Mouse (Mus musculus) granulocyte monocyte progenitor cell, adult 5-6 weeks (primary cell): ENCODE measurements around the gene Kif7. TPM values are rescaled to one million over a fixed set of nuclear protein-coding genes. Genes with fewer than 3 reads are reported as not detected.

Source experiments
- ATAC-seq: replicated peaks from 2 replicates; pipeline ENCODE4 v1.8.0; 2016; ENCODE audit warnings: mild to moderate bottlenecking, moderate TSS enrichment, inconsistent platforms; ENCODE audit not compliant: poor library complexity, severe bottlenecking
- total RNA-seq, 2 experiments: library from RNA; stranded (forward) in 1 of 2; stranded (reverse) in 1 of 2; fragments of 200-712, 200-1000 nt in 1 of 2; fragments of >200 nt in 1 of 2; fragmentation: Nextera tagmentation in 1 of 2; gene quantifications; 2 replicates each; pipeline ENCODE4 v1.2.3; 2014 to 2017

The Kif7 gene
- total RNA-seq, 2 experiments from 2014 or later, result 3.6 TPM; not detected in 1

GRCm38 (mm10) chr7:79728219-79728618 is 12.7 kb upstream of the Kif7 start:
- peak; percentile 66 for ATAC-seq

GRCm38 (mm10) chr7:79727091-79727490 is 11.6 kb upstream of the Kif7 start:
- ATAC-seq, result peak; percentile 57

DNA sequence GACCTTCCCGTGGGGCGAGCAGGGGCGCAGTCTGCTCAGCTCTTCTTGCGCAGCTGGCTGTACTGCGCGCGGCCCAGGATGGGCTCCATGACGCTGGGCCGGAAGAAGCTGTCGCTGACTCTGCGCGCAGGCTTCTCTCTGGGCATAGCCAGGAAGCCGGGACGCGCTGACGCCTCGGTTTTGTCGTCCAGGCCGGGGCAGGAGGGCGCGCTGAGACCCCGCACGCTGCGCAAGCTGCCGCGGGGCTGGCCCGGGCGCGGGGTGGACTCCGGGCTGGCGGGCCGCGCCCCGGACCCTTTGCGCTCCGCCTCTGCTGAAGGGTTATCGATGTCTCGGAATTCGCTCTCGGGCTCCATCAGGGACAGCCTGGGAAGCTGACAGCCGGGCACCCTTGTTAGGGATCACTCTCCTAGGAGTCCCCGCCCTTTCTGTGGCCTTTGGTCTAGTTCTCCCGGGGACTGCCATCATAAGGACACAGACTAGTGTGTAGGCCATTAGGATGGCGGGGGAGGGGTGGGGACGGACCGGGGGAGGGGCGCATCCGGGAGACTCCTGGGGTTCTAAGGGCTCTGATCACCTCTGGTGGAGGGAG is 6.0 kb upstream of the Kif7 start:
- ATAC-seq, result peak; percentile 75

DNA sequence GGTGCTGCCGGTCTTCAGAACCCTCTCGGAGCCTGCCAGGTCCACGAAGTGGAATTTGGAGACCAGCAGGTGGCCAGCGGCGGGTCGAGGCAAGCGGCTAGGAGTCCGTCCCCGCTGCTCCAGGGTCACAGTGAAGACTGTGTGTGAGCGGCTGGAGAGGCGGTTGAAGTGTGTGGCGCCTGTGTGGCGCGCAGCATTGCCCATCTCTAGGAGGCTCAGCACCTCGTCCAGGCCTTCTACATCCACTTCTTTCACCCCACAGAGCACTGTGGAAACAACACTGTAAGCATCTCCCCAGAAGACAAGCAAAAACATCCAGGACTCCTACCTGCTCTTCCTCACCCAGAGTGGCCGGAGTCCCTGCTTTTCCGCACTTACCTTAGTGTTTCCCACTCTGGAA is 4.7 kb downstream of the Kif7 start:
- ATAC-seq, result no peak

DNA sequence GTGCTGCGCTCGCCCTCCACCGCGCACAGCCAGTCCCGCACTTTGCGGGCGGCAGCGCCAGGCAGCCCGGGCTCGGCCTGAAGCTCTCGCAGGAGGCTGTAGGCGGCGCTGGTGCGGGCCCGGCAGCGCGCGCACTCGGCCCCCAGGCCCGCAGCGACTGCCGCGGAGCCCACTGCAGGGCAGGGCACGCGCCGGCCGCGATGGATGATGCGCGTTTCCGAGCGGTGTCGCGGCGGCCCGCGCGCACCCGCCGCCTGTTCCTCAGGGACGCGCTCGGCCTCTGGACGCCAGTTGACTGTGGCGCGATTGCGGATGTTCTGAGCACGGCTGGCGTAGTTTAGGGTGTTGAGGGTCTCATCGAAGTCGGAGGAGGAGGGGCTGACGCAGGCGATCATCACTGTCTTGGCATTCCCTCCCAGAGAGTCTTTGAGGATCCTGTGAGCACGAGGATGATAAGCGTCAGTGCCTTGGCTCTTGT is 5.4 kb downstream of the Kif7 start:
- peak; percentile 70 for ATAC-seq

- ATAC-seq, result no peak
These were observed 10.3 kb downstream of the Kif7 start for GRCm38 (mm10) chr7:79705210-79705609.

GRCm38 (mm10) chr7:79702755-79703154 is 12.8 kb downstream of the Kif7 start:
- ATAC-seq, result no peak

DNA sequence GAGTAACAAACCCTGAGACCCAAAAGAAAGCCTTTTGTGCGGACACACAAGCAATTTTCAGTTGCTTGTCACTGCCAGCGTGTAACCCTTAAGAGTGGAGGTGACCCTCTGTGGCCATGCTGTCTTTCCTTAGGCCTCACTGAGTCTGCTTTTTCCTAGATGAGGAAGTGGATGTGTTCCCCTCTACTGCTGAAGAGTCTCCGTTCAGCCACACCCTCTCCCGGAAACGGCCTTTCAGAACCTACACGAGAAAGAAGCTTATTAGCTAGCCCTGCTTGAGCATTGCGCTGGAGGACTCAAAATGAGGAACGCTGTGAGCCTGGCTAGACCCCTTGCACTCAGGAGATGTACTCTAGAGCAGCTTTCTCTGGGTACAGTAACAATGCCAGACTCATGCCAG is 19.0 kb downstream of the Kif7 start:
- ATAC-seq, result no peak; the same call in 1 of the 2 replicates

- ATAC-seq, result no peak
These were observed 35.3 kb downstream of the Kif7 start for GRCm38 (mm10) chr7:79680231-79680630.

GRCm38 (mm10) chr7:79679186-79679585 is 36.3 kb downstream of the Kif7 start:
- no peak for ATAC-seq

DNA sequence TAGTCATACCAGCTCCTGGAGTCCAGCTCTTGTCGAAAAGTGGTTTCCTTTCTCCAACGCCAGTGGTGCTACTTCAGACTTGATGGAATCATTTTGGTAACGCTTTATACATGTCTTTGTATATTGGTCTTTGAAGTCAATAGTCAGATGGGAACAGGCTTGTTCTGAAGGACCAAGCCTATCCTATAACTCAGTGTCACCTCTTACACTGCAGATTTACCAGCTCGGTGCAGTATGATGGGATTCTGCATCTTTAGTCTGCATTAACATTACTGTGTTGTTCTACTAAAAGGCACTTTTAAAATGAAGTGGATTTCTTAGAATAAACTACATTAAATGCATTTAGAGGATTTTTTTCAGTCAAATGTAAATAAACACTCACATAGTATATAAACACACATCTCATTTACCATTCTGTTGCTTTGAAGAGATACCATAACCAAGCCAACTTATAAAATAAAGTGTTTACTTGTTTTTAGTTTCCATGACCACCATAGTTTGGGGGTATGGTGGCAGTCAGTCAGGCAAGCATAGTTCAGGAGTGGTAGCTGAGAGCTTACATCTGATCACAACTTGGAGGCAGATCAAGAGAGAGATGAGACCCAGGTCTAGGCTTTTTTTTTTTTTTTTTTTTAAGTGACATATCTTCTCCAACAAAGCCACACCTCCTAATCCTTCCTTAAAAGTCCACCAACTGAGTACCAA is 44.5 kb downstream of the Kif7 start:
- no peak for ATAC-seq

DNA sequence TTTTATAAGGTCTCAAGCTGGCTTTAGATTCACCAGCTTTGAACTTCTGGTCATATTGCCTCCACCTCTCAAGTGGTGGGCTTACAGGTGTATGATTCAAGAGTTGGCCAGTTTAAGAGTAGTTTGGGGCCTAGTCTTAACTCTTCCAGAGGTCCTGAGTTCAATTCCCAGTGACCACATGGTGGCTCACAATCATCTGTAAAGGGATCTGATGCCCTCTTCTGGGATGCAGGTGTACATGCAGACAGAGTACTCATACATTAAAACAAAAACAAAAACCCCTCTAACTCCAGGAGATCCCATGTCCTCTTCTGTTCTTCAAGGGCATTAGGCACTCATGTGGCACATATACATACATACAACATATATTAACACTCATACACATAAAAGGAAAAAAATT is 48.8 kb downstream of the Kif7 start:
- ATAC-seq, result no peak

- no peak for ATAC-seq
These were observed 54.1 kb downstream of the Kif7 start for GRCm38 (mm10) chr7:79661253-79661890.

DNA sequence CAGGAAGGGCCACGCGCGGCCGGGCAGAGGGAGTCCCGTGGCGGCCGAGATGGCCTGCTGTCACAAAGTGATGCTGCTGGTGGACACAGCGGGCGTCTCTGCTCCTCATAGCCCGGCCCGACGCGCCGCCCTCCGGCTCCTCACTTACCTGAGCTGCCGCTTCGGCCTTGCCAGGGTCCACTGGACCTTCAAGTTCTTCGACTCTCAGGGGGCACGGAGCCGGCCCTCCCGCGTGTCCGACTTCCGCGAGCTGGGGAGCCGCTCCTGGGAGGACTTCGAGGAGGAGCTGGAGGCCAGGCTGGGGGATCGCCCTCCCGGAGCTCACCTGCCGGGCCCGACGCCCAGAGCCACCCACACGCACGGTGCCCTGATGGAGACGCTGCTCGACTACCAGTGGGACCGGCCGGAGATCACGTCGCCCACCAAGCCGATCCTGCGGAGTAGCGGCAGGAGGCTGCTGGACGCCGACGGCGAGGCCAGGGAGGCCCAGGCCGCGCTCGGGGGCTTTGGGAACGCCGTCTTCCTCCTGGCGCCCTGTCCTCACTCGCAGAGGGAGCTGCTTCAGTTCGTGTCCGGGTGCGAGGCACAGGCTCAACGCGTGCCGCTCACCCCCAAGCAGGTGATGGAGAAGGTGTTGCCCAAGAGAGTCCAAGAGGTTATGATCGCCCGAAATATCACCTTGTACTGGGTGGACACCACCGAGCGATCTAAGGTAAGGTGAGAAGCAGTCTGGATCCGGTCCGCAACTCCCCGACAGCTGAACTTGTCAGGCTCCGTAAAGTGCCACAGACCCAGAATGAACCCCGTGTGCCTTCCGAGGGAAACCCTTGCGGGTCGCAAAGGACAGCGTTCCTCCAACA is 55.0 kb downstream of the Kif7 start:
- ATAC-seq, result no peak; the same call in 1 of the 2 replicates

DNA sequence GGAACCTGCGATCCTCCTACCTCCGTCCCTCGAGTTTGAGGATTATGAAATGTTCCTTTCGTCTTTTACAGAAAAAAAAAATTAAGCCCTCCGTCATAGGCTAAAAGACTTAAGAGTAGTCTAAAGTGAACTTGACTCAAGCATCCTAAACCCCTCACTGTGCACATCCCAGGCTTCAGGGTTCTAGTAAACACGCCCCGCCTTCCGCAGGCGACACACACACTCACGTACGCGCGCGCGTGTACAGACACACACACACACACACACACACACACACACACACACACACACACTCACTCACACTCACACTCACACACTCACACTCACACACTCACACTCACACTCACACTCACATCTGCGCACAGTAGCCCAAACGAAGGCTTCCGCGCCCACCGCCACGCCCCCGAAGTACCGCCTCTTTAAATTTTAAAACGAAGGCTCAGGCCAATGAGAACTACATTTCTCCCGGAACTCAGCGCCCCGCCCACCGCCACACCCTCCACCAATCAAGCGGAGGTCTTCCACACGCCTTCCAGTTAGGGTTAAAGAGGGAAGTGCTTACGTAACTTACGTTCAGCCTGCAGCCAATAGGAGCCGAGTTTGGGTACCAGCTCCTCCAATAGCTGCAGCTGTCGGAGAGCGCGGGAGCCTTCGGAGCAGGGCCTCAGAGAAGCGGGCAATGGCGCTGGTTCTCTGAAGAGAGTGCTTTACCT is 55.8 kb downstream of the Kif7 start, which contains the start of gene Ticrr:
Gene Ticrr (plus strand): TSS at position 619 of the 713 bp plus-strand sequence.
- ATAC-seq, result peak; percentile 98

GRCm38 (mm10) chr7:79654586-79654985 is 60.9 kb downstream of the Kif7 start:
- no peak for ATAC-seq

GRCm38 (mm10) chr7:79654185-79654584 is 61.3 kb downstream of the Kif7 start:
- ATAC-seq, result no peak

GRCm38 (mm10) chr7:79649005-79649404 is 66.5 kb downstream of the Kif7 start:
- peak; percentile 70 for ATAC-seq
